Mouse (Mus musculus): ENCODE results near the gene Dusp14. TPM values are rescaled to one million over a fixed set of nuclear protein-coding genes. Genes with fewer than 3 reads are reported as not detected.

The Dusp14 gene
- polyA plus RNA-seq, 1 experiment, result 11.0 TPM

GRCm38 (mm10) chr11:84016147-84016809 lies 52.8 kb downstream of the Dusp14 start:
- no peak for DNase-seq (ENCODE audit: low read depth)

GRCm38 (mm10) chr11:84013105-84013504 lies 56.0 kb downstream of the Dusp14 start:
- DNase-seq (ENCODE audit: low read depth), result no peak

GRCm38 (mm10) chr11:84011576-84011975 lies 57.5 kb downstream of the Dusp14 start:
- no peak for DNase-seq (ENCODE audit: low read depth)

- DNase-seq (ENCODE audit: low read depth), result no peak
Measured at GRCm38 (mm10) chr11:84011050-84011449, 58.0 kb downstream of the Dusp14 start.

GRCm38 (mm10) chr11:84010411-84010810 lies 58.6 kb downstream of the Dusp14 start:
- no peak for DNase-seq (ENCODE audit: low read depth)

GRCm38 (mm10) chr11:84009001-84009400 lies 60.1 kb downstream of the Dusp14 start:
- DNase-seq (ENCODE audit: low read depth), result no peak

- no peak for DNase-seq (ENCODE audit: low read depth)
Measured at GRCm38 (mm10) chr11:84003986-84004385, 65.1 kb downstream of the Dusp14 start.

GRCm38 (mm10) chr11:84001257-84001656 lies 67.8 kb downstream of the Dusp14 start:
- no peak for DNase-seq (ENCODE audit: low read depth)

- no peak for DNase-seq (ENCODE audit: low read depth)
Measured at GRCm38 (mm10) chr11:83999411-83999915, 69.6 kb downstream of the Dusp14 start.

GRCm38 (mm10) chr11:83998993-83999392 lies 70.1 kb downstream of the Dusp14 start:
- DNase-seq (ENCODE audit: low read depth), result no peak

Other genes starting within 250 kb of the Dusp14 start
- 26.8 and 42.5 TPM in 2 replicates for gene Hnf1b, start 219.2 kb downstream of the Dusp14 start, polyA plus RNA-seq (2012; rRNA removed)
- 6.2 and 7.5 TPM in 2 replicates for gene Ddx52, start 127.2 kb downstream of the Dusp14 start, polyA plus RNA-seq (2012; rRNA removed)
- gene Synrg, start 104.8 kb downstream of the Dusp14 start, polyA plus RNA-seq (2012; rRNA removed), result 24.5 and 24.8 TPM in 2 replicates
- 8.6 and 9.0 TPM in 2 replicates for gene Tada2a, start 60.3 kb upstream of the Dusp14 start, polyA plus RNA-seq (2012; rRNA removed)
- gene Acaca, start 60.4 kb upstream of the Dusp14 start, polyA plus RNA-seq (2012; rRNA removed), result 91.0 and 121 TPM in 2 replicates
- 0.08 TPM in 1 of 2 replicates, not detected in the other for gene Gm11437, start 98.2 kb upstream of the Dusp14 start, polyA plus RNA-seq (2012; rRNA removed)

Data from gonadal fat pad, adult 2 months (tissue).